Mouse (Mus musculus) forebrain, embryonic 15.5 days (tissue): ENCODE data around the gene Nme7. TPM values are rescaled to one million over a fixed set of nuclear protein-coding genes. Genes with fewer than 3 reads are reported as not detected.

Experiments used
- ATAC-seq: fragments of 200-750 bp; cut with Nextera tagmentation; replicated peaks from 2 replicates; pipeline ENCODE4 v1.8.0; 2017; ENCODE audit warnings: mild to moderate bottlenecking, moderate TSS enrichment, moderate library complexity
- H3K27ac ChIP-seq: fragments of 300-500 bp; sonication (generic); replicated peaks from 2 replicates; pipeline ENCODE4 v1.5.1; 2015; ENCODE audit warnings: mild to moderate bottlenecking, inconsistent platforms
- H3K27me3 ChIP-seq: fragments of 300-500 bp; sonication (generic); 2 replicates; pipeline ENCODE4 v1.6.1; 2015; ENCODE audit warnings: inconsistent platforms
- H3K36me3 ChIP-seq: fragments of 300-500 bp; sonication (generic); 2 replicates; pipeline ENCODE4 v1.6.1; 2015; ENCODE audit warnings: mild to moderate bottlenecking, inconsistent platforms
- H3K4me1 ChIP-seq: fragments of 300-500 bp; sonication (generic); 2 replicates; pipeline ENCODE4 v1.6.1; 2015; ENCODE audit warnings: inconsistent platforms
- H3K4me2 ChIP-seq: fragments of 300-500 bp; sonication (generic); replicated peaks from 2 replicates; pipeline ENCODE4 v1.6.1; 2015; ENCODE audit warnings: mild to moderate bottlenecking, inconsistent platforms
- H3K4me3 ChIP-seq: fragments of 300-500 bp; sonication (generic); 2 replicates; pipeline ENCODE4 v1.5.1; 2015; ENCODE audit warnings: mild to moderate bottlenecking, inconsistent platforms
- H3K9ac ChIP-seq: fragments of 300-500 bp; sonication (generic); replicated peaks from 2 replicates; pipeline ENCODE4 v1.6.1; 2015; ENCODE audit warnings: mild to moderate bottlenecking, inconsistent platforms
- H3K9me3 ChIP-seq: fragments of 300-500 bp; sonication (generic); 2 replicates; pipeline ENCODE4 v1.6.1; 2016; ENCODE audit warnings: inconsistent platforms
- WGBS: fragments of 180-500 bp; shearing (Covaris S2); methylation state at CpG from one replicate; pipeline ENCODE4 v1.1.7; 2015; ENCODE audit warnings: mixed read lengths; 5-methylcytosine and 5-hydroxymethylcytosine counted together
- polyA plus RNA-seq: library from polyadenylated mRNA; unstranded; fragments of >200 nt; fragmentation: Nextera tagmentation; extraction: Ambion mirVana; gene quantifications from 2 replicates; pipeline ENCODE4 v1.2.1, GENCODE M21; 2015

Nme7 gene
- polyA plus RNA-seq, result 41.6 and 42.4 TPM in 2 replicates

GRCm38 (mm10) chr1:164303821-164304220, at the start of gene Nme7:
Nme7 (plus strand) TSS chr1:164304121.
- no peak within 1 kb of the TSS for H3K9ac ChIP-seq
- no peak for ATAC-seq
- peaks cover 27% of the 10 kb centered on the region for H3K4me1 ChIP-seq
- H3K27ac ChIP-seq, result no peak within 1 kb of the TSS
- peaks cover 35% of the 10 kb centered on the region for H3K36me3 ChIP-seq
- H3K4me3 ChIP-seq, result no peak within 1 kb of the TSS
- no peaks in the 10 kb centered on the region for H3K27me3 ChIP-seq
- no peak within 1 kb of the TSS for H3K4me2 ChIP-seq
- no peaks in the 10 kb centered on the region for H3K9me3 ChIP-seq
- 79% methylated on average over 5 of the region's 5 CpGs for WGBS

DNA sequence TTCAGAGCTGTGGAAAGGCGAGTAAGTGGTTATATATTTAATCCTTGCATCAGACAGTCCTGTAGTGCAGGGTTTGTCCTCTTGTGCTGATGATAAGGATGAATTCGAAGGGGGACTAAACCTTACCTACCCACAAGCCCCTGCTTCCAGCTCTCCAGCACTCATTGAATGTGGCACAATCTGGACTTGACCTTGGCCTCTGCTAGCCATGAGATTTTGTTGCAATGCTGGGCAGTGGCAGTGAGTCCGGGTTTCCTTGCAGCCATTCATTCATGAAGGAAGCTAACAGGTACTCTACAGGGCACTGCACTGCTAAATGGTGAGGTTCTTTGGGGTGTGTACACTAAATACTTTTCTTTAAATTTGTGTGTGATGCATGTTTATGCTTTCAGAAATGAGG, 49.1 kb upstream of the Nme7 start:
- no peak for ATAC-seq

DNA sequence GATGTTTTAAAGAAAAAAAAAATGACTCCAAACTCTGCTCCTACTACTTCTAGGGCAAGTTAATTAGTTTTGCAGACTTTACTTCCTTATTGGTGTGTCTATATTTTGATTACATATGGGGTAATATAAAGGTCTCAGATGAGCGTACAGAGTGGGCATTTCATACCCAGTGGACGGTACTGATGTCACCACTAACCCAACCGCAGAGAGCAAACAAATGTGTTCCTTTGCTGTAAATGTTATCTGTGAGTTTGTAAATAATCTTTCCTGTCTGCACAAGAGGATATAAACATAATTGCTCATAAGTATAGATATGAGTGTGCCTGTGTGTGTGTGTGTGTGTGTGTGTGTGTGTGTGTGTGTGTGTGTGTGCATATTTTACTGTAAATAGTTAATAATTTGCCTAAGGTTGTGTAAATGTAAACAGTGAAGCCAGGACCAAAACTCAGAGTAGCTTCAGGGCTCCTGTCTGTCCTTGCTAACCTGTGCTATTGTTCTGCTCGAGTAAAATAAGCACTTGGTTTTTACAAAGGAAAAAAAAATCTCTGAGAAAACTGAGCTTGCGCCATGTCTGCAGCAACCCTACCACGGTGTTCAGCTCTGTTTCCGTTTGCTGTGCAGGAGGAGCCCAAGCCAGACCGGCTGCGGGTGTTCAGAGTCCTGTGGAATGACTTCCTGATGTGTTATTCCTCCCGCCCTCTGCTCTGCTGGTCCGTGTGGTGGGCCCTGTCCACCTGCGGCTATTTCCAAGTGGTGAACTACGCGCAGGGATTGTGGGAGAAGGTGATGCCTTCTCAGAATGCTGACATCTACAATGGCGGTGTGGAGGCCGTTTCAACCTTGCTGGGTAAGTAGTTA, 43.5 kb upstream of the Nme7 start:
- ATAC-seq, result no peak
- H3K9me3 ChIP-seq, result no peaks in the 10 kb centered on the region
- H3K4me3 ChIP-seq, result no peak overlapping the region
- WGBS, result 90% methylated on average over 16 of the region's 16 CpGs
- H3K27ac ChIP-seq, result no peak overlapping the region
- no peak overlapping the region for H3K9ac ChIP-seq
- H3K4me2 ChIP-seq, result no peak overlapping the region
- 0 out of 2 replicates have a peak, but pooled peaks cover 8% of the 10 kb centered on the region for H3K36me3 ChIP-seq
- H3K27me3 ChIP-seq, result no peaks in the 10 kb centered on the region
- no peaks in the 10 kb centered on the region for H3K4me1 ChIP-seq

More for the DNA sequence above, 49.1 kb upstream of the Nme7 start:
- Histone ChIP-seq H3K4me3 (no peak overlapping the region), H3K27ac (no peak overlapping the region), H3K4me2 (no peak overlapping the region), H3K9me3 (no peaks in the 10 kb centered on the region), H3K4me1 (peaks cover 11% of the 10 kb centered on the region), H3K9ac (no peak overlapping the region), H3K36me3 (no peaks in the 10 kb centered on the region), H3K27me3 (no peaks in the 10 kb centered on the region)
- WGBS, result 77% methylated on average over 3 of the region's 3 CpGs

DNA sequence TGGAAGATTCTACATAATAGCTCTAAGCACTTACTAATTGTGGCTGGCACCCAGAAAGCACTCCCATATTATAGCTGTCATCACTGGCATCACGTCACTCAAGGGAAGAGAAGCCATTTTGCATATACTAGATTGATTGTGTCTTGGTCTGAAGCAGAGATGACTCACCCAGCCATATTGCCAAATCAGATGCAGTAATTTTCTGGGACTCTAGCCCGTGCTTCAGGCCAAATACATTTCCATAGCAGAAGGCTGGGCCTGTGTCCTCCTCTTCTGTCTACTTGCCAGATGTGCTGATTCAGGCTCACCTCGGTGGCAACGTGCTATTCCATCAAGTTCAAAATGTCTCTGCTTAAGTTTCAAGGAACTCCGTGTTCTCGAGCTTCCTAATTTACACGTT, 42.4 kb upstream of the Nme7 start:
- ATAC-seq, result peak; percentile 69
- no peak overlapping the region for H3K27ac ChIP-seq
- no peaks in the 10 kb centered on the region for H3K27me3 ChIP-seq
- no peaks in the 10 kb centered on the region for H3K4me1 ChIP-seq
- H3K36me3 ChIP-seq, result 0 out of 2 replicates have a peak, but pooled peaks cover 8% of the 10 kb centered on the region
- WGBS, result 86% methylated on average over 7 of the region's 7 CpGs
- no peak overlapping the region for H3K4me3 ChIP-seq
- H3K9ac ChIP-seq, result no peak overlapping the region
- H3K4me2 ChIP-seq, result no peak overlapping the region
- H3K9me3 ChIP-seq, result no peaks in the 10 kb centered on the region

DNA sequence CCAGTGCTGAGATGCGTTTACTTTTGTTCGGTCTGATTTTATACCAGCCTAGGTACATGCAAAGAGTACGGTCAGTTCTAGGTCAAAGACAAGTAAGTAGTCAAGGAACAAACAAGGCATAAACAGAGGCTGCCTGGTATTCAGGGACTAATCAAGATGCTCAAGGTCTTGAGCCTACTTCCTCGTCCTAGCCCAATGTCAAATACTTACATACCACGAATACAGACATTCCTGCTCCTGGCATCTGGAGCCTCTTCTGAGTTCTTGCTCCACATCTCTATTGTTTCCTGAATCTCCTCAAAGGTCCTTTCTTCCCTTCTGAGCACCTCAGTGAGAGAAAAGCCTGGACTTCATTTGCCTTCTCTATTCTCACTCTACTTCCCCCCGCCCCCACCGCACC, 33.0 kb upstream of the Nme7 start:
- Histone ChIP-seq H3K4me2 (no peak overlapping the region), H3K36me3 (no peaks in the 10 kb centered on the region), H3K4me1 (peaks cover 4% of the 10 kb centered on the region; the same call in 1 of the 2 replicates), H3K27me3 (no peaks in the 10 kb centered on the region), H3K9ac (no peak overlapping the region), H3K27ac (no peak overlapping the region), H3K9me3 (no peaks in the 10 kb centered on the region), H3K4me3 (no peak overlapping the region)
- no peak for ATAC-seq
- WGBS, result 88% methylated on average over 7 of the region's 7 CpGs

DNA sequence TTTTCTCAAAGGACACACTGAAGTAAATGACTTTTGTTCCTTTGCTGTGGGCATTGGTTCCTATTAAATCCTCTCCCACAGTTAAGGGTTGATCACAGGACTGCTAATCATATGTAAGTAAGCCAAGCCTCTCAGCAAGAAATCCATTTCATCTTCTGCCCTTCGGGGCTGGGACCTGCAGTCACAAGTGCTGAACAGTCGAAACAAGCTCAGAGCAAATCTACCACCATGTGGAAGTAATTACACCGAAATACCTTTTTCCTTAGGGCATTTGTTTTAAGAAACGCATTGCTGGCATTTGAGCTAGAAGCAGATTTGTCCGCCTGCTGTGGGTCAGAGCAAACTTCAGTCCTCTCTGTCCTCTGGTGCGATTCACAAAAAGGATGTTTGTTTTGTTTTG, 30.3 kb upstream of the Nme7 start:
- no peak overlapping the region for H3K4me3 ChIP-seq
- H3K36me3 ChIP-seq, result no peaks in the 10 kb centered on the region
- no peaks in the 10 kb centered on the region for H3K27me3 ChIP-seq
- H3K9me3 ChIP-seq, result no peaks in the 10 kb centered on the region
- no peak overlapping the region for H3K4me2 ChIP-seq
- no peak overlapping the region for H3K27ac ChIP-seq
- 84% methylated on average over 6 of the region's 6 CpGs for WGBS
- ATAC-seq, result no peak
- peaks cover 6% of the 10 kb centered on the region; the same call in 1 of the 2 replicates for H3K4me1 ChIP-seq
- H3K9ac ChIP-seq, result no peak overlapping the region

GRCm38 (mm10) chr1:164275455-164275954, 28.4 kb upstream of the Nme7 start, which contains the start of gene Ccdc181:
Ccdc181 (plus strand) TSS chr1:164275585.
- WGBS, result under 1% methylated on average over 31 of the region's 31 CpGs
- H3K27me3 ChIP-seq, result no peaks in the 10 kb centered on the region
- H3K4me3 ChIP-seq, result peak within 1 kb of the TSS; percentile 77
- H3K9me3 ChIP-seq, result no peaks in the 10 kb centered on the region
- H3K36me3 ChIP-seq, result 0 out of 2 replicates have a peak, but pooled peaks cover 3% of the 10 kb centered on the region
- ATAC-seq, result peak; percentile 100
- H3K27ac ChIP-seq, result peak within 1 kb of the TSS; percentile 87
- peaks cover 6% of the 10 kb centered on the region; the same call in 1 of the 2 replicates for H3K4me1 ChIP-seq
- H3K4me2 ChIP-seq, result peak within 1 kb of the TSS; percentile 84
- peak within 1 kb of the TSS; percentile 75 for H3K9ac ChIP-seq

GRCm38 (mm10) chr1:164276552-164276951, 27.4 kb upstream of the Nme7 start:
- WGBS, result 92% methylated on average over 3 of the region's 3 CpGs
- Histone ChIP-seq H3K9ac (no peak overlapping the region), H3K27me3 (no peaks in the 10 kb centered on the region), H3K36me3 (0 out of 2 replicates have a peak, but pooled peaks cover 3% of the 10 kb centered on the region), H3K4me2 (no peak overlapping the region), H3K27ac (no peak overlapping the region), H3K4me3 (no peak overlapping the region), H3K9me3 (no peaks in the 10 kb centered on the region), H3K4me1 (peaks cover 6% of the 10 kb centered on the region; the same call in 1 of the 2 replicates)
- no peak for ATAC-seq

GRCm38 (mm10) chr1:164279332-164279731, 24.6 kb upstream of the Nme7 start:
- no peak overlapping the region for H3K27ac ChIP-seq
- no peaks in the 10 kb centered on the region for H3K9me3 ChIP-seq
- no peak overlapping the region for H3K4me2 ChIP-seq
- WGBS, result 82% methylated on average over 4 of the region's 4 CpGs
- peaks cover 7% of the 10 kb centered on the region; the same call in 1 of the 2 replicates for H3K36me3 ChIP-seq
- ATAC-seq, result no peak
- H3K4me3 ChIP-seq, result no peak overlapping the region
- H3K4me1 ChIP-seq, result peaks cover 6% of the 10 kb centered on the region; the same call in 1 of the 2 replicates
- H3K9ac ChIP-seq, result no peak overlapping the region
- H3K27me3 ChIP-seq, result no peaks in the 10 kb centered on the region

DNA sequence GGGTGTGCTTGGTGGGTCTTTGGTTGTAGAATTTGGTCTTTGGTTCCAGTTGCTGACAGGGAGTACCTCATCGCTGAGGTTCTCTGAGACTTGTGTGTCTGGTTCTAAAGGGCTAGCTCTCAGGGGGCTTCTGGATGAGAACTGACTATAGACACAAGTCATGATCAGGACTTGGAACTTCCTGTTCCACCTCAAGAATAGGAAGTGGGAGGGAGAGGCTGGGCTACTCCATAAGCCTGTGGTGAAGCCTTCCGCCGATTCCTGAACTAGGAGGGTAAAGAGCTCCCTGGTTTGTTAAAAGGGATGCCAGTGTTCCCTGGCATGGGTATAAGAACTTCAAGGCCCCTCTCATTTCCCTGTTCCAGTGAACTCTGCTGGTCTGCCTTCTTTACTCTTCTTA, 19.9 kb upstream of the Nme7 start:
- no peaks in the 10 kb centered on the region for H3K4me1 ChIP-seq
- no peak overlapping the region for H3K4me3 ChIP-seq
- H3K9me3 ChIP-seq, result no peaks in the 10 kb centered on the region
- no peaks in the 10 kb centered on the region for H3K27me3 ChIP-seq
- H3K4me2 ChIP-seq, result no peak overlapping the region
- no peak for ATAC-seq
- peaks cover 7% of the 10 kb centered on the region; the same call in 1 of the 2 replicates for H3K36me3 ChIP-seq
- no peak overlapping the region for H3K27ac ChIP-seq
- H3K9ac ChIP-seq, result no peak overlapping the region
- 91% methylated on average over 3 of the region's 3 CpGs for WGBS

GRCm38 (mm10) chr1:164287406-164287805, 16.5 kb upstream of the Nme7 start:
- Histone ChIP-seq H3K36me3 (peaks cover 28% of the 10 kb centered on the region), H3K4me1 (no peaks in the 10 kb centered on the region), H3K4me2 (no peak overlapping the region), H3K27me3 (no peaks in the 10 kb centered on the region), H3K9ac (no peak overlapping the region), H3K27ac (no peak overlapping the region), H3K9me3 (no peaks in the 10 kb centered on the region), H3K4me3 (no peak overlapping the region)
- WGBS, result 59% methylated on average over 15 of the region's 15 CpGs
- ATAC-seq, result peak; percentile 71

GRCm38 (mm10) chr1:164292040-164292439, 11.9 kb upstream of the Nme7 start:
- Histone ChIP-seq H3K4me3 (no peak overlapping the region), H3K27me3 (no peaks in the 10 kb centered on the region), H3K4me2 (no peak overlapping the region), H3K36me3 (peaks cover 55% of the 10 kb centered on the region), H3K9me3 (no peaks in the 10 kb centered on the region), H3K27ac (no peak overlapping the region), H3K9ac (no peak overlapping the region), H3K4me1 (no peaks in the 10 kb centered on the region)
- 90% methylated on average over 5 of the region's 5 CpGs for WGBS
- ATAC-seq, result no peak
